Mouse (Mus musculus): ENCODE measurements around the gene P2rx6.
"Not testable (repeated sequence)": the region's sequence is repeated elsewhere in the genome, so short reads cannot be mapped to it uniquely, and the experiment has no call there.

DNA sequence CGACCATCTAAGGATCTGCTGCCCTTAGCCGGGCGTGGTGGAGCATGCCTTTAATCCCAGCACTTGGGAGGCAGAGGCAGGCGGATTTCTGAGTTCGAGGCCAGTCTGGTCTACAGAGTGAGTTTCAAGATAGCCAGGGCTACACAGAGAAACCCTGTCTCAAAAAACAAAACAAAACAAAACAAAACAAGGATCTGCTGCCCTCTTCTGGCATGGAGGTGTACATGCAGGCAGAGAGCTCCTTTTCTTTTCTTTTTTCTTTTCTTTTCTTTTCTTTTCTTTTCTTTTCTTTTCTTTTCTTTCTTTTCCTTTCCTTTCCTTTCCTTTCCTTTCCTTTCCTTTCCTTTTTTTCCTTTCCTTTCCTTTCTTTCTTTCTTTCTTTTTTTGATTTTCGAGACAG is 53.1 kb downstream of the P2rx6 start:
- not testable (repeated sequence) for TF ChIP-seq TAL1 (conservative IDR thresholded peaks at IDR 0.05; ENCODE audit: low read depth, low read length); GATA2 (IDR thresholded peaks at IDR 0.05; ENCODE audit: borderline replicate concordance, low read depth, low read length)
- peak; percentile 9; the same call in 1 of the 2 replicates for TF ChIP-seq CTCF (IDR thresholded peaks at IDR 0.05; ENCODE audit: low read depth, low read length)
